Mouse (Mus musculus): ENCODE results near the gene Cyp3a59. TPM values are rescaled to one million over a fixed set of nuclear protein-coding genes. Genes with fewer than 3 reads are reported as not detected.
"Not testable (repeated sequence)": the region's sequence is repeated elsewhere in the genome, so short reads cannot be mapped to it uniquely, and the experiment has no call there.

The Cyp3a59 gene
- not detected for total RNA-seq (2021)

GRCm38 (mm10) chr5:146078945-146079344, at the start of gene Cyp3a59:
Gene Cyp3a59, plus strand, starts transcription at chr5:146079257.
- DNase-seq, result not testable (repeated sequence)

GRCm38 (mm10) chr5:146070099-146070498, 9.0 kb upstream of the Cyp3a59 start:
- DNase-seq, result no peak

- DNase-seq, result no peak
Measured at GRCm38 (mm10) chr5:146147903-146148302, 68.8 kb downstream of the Cyp3a59 start.

GRCm38 (mm10) chr5:146150454-146150853, 71.4 kb downstream of the Cyp3a59 start:
- DNase-seq, result no peak

- not testable (repeated sequence) for DNase-seq
Measured at GRCm38 (mm10) chr5:146158326-146158725, 79.3 kb downstream of the Cyp3a59 start.

- not testable (repeated sequence) for DNase-seq
Measured at GRCm38 (mm10) chr5:146160439-146160838, 81.4 kb downstream of the Cyp3a59 start, which contains the start of gene Gm5565. Gene Gm5565, minus strand, starts transcription at chr5:146160539.

Other genes starting within 250 kb of the Cyp3a59 start
- gene Cyp3a11, start 199.3 kb upstream of the Cyp3a59 start, total RNA-seq (2021), result not detected
- not detected for gene Cyp3a25, start 69.6 kb upstream of the Cyp3a59 start, total RNA-seq (2021)
- not detected for gene Gm5565, start 81.3 kb downstream of the Cyp3a59 start, total RNA-seq (2021)
- gene Gm6309, start 91.5 kb downstream of the Cyp3a59 start, total RNA-seq (2021), result not detected
- gene 1700001J03Rik, start 106.0 kb downstream of the Cyp3a59 start, total RNA-seq (2021), result 1 to 10 TPM; 1.2 to 2.3 TPM
- 10 to 100 TPM; 70.8 to 71.5 TPM for gene Rnf6, start 142.3 kb downstream of the Cyp3a59 start, total RNA-seq (2021)
- gene Cdk8, start 152.0 kb downstream of the Cyp3a59 start, total RNA-seq (2021), result 10 to 100 TPM; 42.7 to 50.6 TPM

Data from layer of hippocampus, postnatal 36 days (tissue).